Mouse (Mus musculus): Measurements from ENCODE around the gene Slc44a5.

- TF ChIP-seq CTCF (IDR thresholded peaks at IDR 0.05; ENCODE audit: low read depth, low read length) (no peak), EP300 (IDR thresholded peaks at IDR 0.05; ENCODE audit: insufficient read depth, low read depth, low read length) (no peak)
Observed at GRCm38 (mm10) chr3:153944335-153944990, 28.8 kb upstream of the Slc44a5 start, which contains the start of gene Acadm.

Data from ES-Bruce4 (cell line).